Mouse (Mus musculus): ENCODE results near the gene Utrn. TPM values are rescaled to one million over a fixed set of nuclear protein-coding genes. Genes with fewer than 3 reads are reported as not detected.

The Utrn gene
- polyA plus RNA-seq, 1 experiment from 2014 or later, result 17.6 TPM

- Histone ChIP-seq H3K36me3 (ENCODE audit: control insufficient read depth, insufficient read depth, low read length) (no peaks in the 10 kb centered on the region), H3K27ac (ENCODE audit: low read length) (no peak overlapping the region), H3K27me3 (ENCODE audit: control insufficient read depth, insufficient read depth, low read depth, low read length) (no peaks in the 10 kb centered on the region), H3K9me3 (replicated peaks; ENCODE audit: control insufficient read depth, low read length, poor library complexity, severe bottlenecking) (no peaks in the 10 kb centered on the region), H3K4me1 (ENCODE audit: control insufficient read depth, insufficient read depth, low read length) (no peaks in the 10 kb centered on the region), H3K4me3 (ENCODE audit: low read depth, low read length) (no peak overlapping the region), H3K9ac (ENCODE audit: low read depth, low read length) (no peak overlapping the region), H3K4me2 (ENCODE audit: low read length) (no peak overlapping the region)
- ATAC-seq, result no peak
- 89% methylated on average over 5 of the region's 5 CpGs for WGBS
These were observed 310.4 kb downstream of the Utrn start for GRCm38 (mm10) chr10:12558810-12559209.

- Histone ChIP-seq H3K4me2 (ENCODE audit: low read length) (no peak overlapping the region), H3K36me3 (ENCODE audit: control insufficient read depth, insufficient read depth, low read length) (no peaks in the 10 kb centered on the region), H3K4me3 (ENCODE audit: low read depth, low read length) (no peak overlapping the region), H3K9ac (ENCODE audit: low read depth, low read length) (no peak overlapping the region), H3K27ac (ENCODE audit: low read length) (no peak overlapping the region), H3K4me1 (ENCODE audit: control insufficient read depth, insufficient read depth, low read length) (peaks cover 3% of the 10 kb centered on the region; the same call in 1 of the 2 replicates), H3K27me3 (ENCODE audit: control insufficient read depth, insufficient read depth, low read depth, low read length) (no peaks in the 10 kb centered on the region), H3K9me3 (replicated peaks; ENCODE audit: control insufficient read depth, low read length, poor library complexity, severe bottlenecking) (no peaks in the 10 kb centered on the region)
- ATAC-seq, result no peak
- WGBS, result 77% methylated on average over 2 of the region's 2 CpGs
These were observed 315.0 kb downstream of the Utrn start for GRCm38 (mm10) chr10:12554090-12554718.

- 53% methylated on average over 5 of the region's 5 CpGs for WGBS
- ATAC-seq, result no peak
- H3K36me3 ChIP-seq (ENCODE audit: control insufficient read depth, insufficient read depth, low read length), result no peaks in the 10 kb centered on the region
- H3K27ac ChIP-seq (ENCODE audit: low read length), result no peak overlapping the region
- H3K4me3 ChIP-seq (ENCODE audit: low read depth, low read length), result no peak overlapping the region
- H3K4me2 ChIP-seq (ENCODE audit: low read length), result no peak overlapping the region
- H3K9ac ChIP-seq (ENCODE audit: low read depth, low read length), result no peak overlapping the region
- H3K27me3 ChIP-seq (ENCODE audit: control insufficient read depth, insufficient read depth, low read depth, low read length), result peaks cover 3% of the 10 kb centered on the region; the same call in 1 of the 2 replicates
- H3K4me1 ChIP-seq (ENCODE audit: control insufficient read depth, insufficient read depth, low read length), result peaks cover 12% of the 10 kb centered on the region
- H3K9me3 ChIP-seq (replicated peaks; ENCODE audit: control insufficient read depth, low read length, poor library complexity, severe bottlenecking), result no peaks in the 10 kb centered on the region
These were observed 316.3 kb downstream of the Utrn start for GRCm38 (mm10) chr10:12552890-12553278.

- no peaks in the 10 kb centered on the region for H3K36me3 ChIP-seq (ENCODE audit: control insufficient read depth, insufficient read depth, low read length)
- peaks cover 3% of the 10 kb centered on the region; the same call in 1 of the 2 replicates for H3K27me3 ChIP-seq (ENCODE audit: control insufficient read depth, insufficient read depth, low read depth, low read length)
- H3K9me3 ChIP-seq (replicated peaks; ENCODE audit: control insufficient read depth, low read length, poor library complexity, severe bottlenecking), result no peaks in the 10 kb centered on the region
- H3K4me3 ChIP-seq (ENCODE audit: low read depth, low read length), result no peak overlapping the region
- no peak for ATAC-seq
- H3K4me1 ChIP-seq (ENCODE audit: control insufficient read depth, insufficient read depth, low read length), result peaks cover 14% of the 10 kb centered on the region
- no peak overlapping the region for H3K27ac ChIP-seq (ENCODE audit: low read length)
- no peak overlapping the region for H3K9ac ChIP-seq (ENCODE audit: low read depth, low read length)
- WGBS, result 46% methylated on average over 11 of the region's 11 CpGs
- H3K4me2 ChIP-seq (ENCODE audit: low read length), result no peak overlapping the region
These were observed 316.8 kb downstream of the Utrn start for GRCm38 (mm10) chr10:12552196-12552889.

- Histone ChIP-seq H3K36me3 (ENCODE audit: control insufficient read depth, insufficient read depth, low read length) (no peaks in the 10 kb centered on the region), H3K4me1 (ENCODE audit: control insufficient read depth, insufficient read depth, low read length) (peaks cover 14% of the 10 kb centered on the region), H3K9ac (ENCODE audit: low read depth, low read length) (no peak overlapping the region), H3K4me2 (ENCODE audit: low read length) (no peak overlapping the region), H3K4me3 (ENCODE audit: low read depth, low read length) (no peak overlapping the region), H3K9me3 (replicated peaks; ENCODE audit: control insufficient read depth, low read length, poor library complexity, severe bottlenecking) (no peaks in the 10 kb centered on the region), H3K27ac (ENCODE audit: low read length) (no peak overlapping the region), H3K27me3 (ENCODE audit: control insufficient read depth, insufficient read depth, low read depth, low read length) (peaks cover 3% of the 10 kb centered on the region; the same call in 1 of the 2 replicates)
- 59% methylated on average over 5 of the region's 5 CpGs for WGBS
- no peak for ATAC-seq
These were observed 317.4 kb downstream of the Utrn start for GRCm38 (mm10) chr10:12551735-12552134.

GRCm38 (mm10) chr10:12549945-12550540, 319.1 kb downstream of the Utrn start:
- no peak for ATAC-seq
- H3K9ac ChIP-seq (ENCODE audit: low read depth, low read length), result no peak overlapping the region
- H3K36me3 ChIP-seq (ENCODE audit: control insufficient read depth, insufficient read depth, low read length), result no peaks in the 10 kb centered on the region
- no peaks in the 10 kb centered on the region for H3K9me3 ChIP-seq (replicated peaks; ENCODE audit: control insufficient read depth, low read length, poor library complexity, severe bottlenecking)
- H3K27me3 ChIP-seq (ENCODE audit: control insufficient read depth, insufficient read depth, low read depth, low read length), result peaks cover 3% of the 10 kb centered on the region; the same call in 1 of the 2 replicates
- 31% methylated on average over 1 of the region's 1 CpGs for WGBS
- no peak overlapping the region for H3K27ac ChIP-seq (ENCODE audit: low read length)
- H3K4me1 ChIP-seq (ENCODE audit: control insufficient read depth, insufficient read depth, low read length), result peaks cover 14% of the 10 kb centered on the region
- no peak overlapping the region for H3K4me2 ChIP-seq (ENCODE audit: low read length)
- no peak overlapping the region for H3K4me3 ChIP-seq (ENCODE audit: low read depth, low read length)

- no peak overlapping the region for H3K4me2 ChIP-seq (ENCODE audit: low read length)
- H3K4me1 ChIP-seq (ENCODE audit: control insufficient read depth, insufficient read depth, low read length), result peaks cover 14% of the 10 kb centered on the region
- H3K4me3 ChIP-seq (ENCODE audit: low read depth, low read length), result no peak overlapping the region
- no peak for ATAC-seq
- no peak overlapping the region for H3K9ac ChIP-seq (ENCODE audit: low read depth, low read length)
- no peak overlapping the region for H3K27ac ChIP-seq (ENCODE audit: low read length)
- H3K36me3 ChIP-seq (ENCODE audit: control insufficient read depth, insufficient read depth, low read length), result no peaks in the 10 kb centered on the region
- H3K9me3 ChIP-seq (replicated peaks; ENCODE audit: control insufficient read depth, low read length, poor library complexity, severe bottlenecking), result no peaks in the 10 kb centered on the region
- peaks cover 3% of the 10 kb centered on the region; the same call in 1 of the 2 replicates for H3K27me3 ChIP-seq (ENCODE audit: control insufficient read depth, insufficient read depth, low read depth, low read length)
- 19% methylated on average over 5 of the region's 5 CpGs for WGBS
These were observed 319.9 kb downstream of the Utrn start for GRCm38 (mm10) chr10:12549261-12549660.

GRCm38 (mm10) chr10:12548616-12549084, 320.5 kb downstream of the Utrn start:
- Histone ChIP-seq H3K27me3 (ENCODE audit: control insufficient read depth, insufficient read depth, low read depth, low read length) (peaks cover 3% of the 10 kb centered on the region; the same call in 1 of the 2 replicates), H3K36me3 (ENCODE audit: control insufficient read depth, insufficient read depth, low read length) (no peaks in the 10 kb centered on the region), H3K4me3 (ENCODE audit: low read depth, low read length) (peak overlapping the region; percentile 19), H3K4me2 (ENCODE audit: low read length) (peak overlapping the region; percentile 43), H3K27ac (ENCODE audit: low read length) (no peak overlapping the region), H3K9ac (ENCODE audit: low read depth, low read length) (peak overlapping the region; percentile 27; the same call in 1 of the 2 replicates), H3K9me3 (replicated peaks; ENCODE audit: control insufficient read depth, low read length, poor library complexity, severe bottlenecking) (no peaks in the 10 kb centered on the region), H3K4me1 (ENCODE audit: control insufficient read depth, insufficient read depth, low read length) (peaks cover 14% of the 10 kb centered on the region)
- 0% methylated on average over 13 of the region's 13 CpGs for WGBS
- ATAC-seq, result peak; percentile 93
